Mouse (Mus musculus) cerebellum, adult 2 months (tissue): ENCODE data around the gene Tmem132c. TPM values are rescaled to one million over a fixed set of nuclear protein-coding genes. Genes with fewer than 3 reads are reported as not detected.

Source experiments
- DNase-seq, 2 experiments: peaks; one replicate each; pipeline ENCODE4 v3.0.0; 2021
- H3K27ac ChIP-seq: fragments of 200-500 bp; 2 replicates; pipeline ENCODE4 v1.5.1; 2012; ENCODE audit warnings: low read length, control low read depth, inconsistent platforms; ENCODE audit not compliant: insufficient read depth
- H3K27me3 ChIP-seq: fragments of 200-500 bp; 2 replicates; pipeline ENCODE4 v1.6.1; 2012; ENCODE audit warnings: inconsistent platforms, mild to moderate bottlenecking, low read length, moderate library complexity; ENCODE audit not compliant: control insufficient read depth, insufficient read depth
- H3K4me1 ChIP-seq: fragments of 200-500 bp; 2 replicates; pipeline ENCODE4 v1.6.1; 2011; ENCODE audit warnings: low read length; ENCODE audit not compliant: control insufficient read depth, insufficient read depth
- H3K4me3 ChIP-seq: fragments of 200-500 bp; replicated peaks from 2 replicates; pipeline ENCODE3; 2011; ENCODE audit warnings: mild to moderate bottlenecking, low read depth, low read length, control low read depth; ENCODE audit not compliant: insufficient read depth
- CTCF ChIP-seq: fragments of 200-500 bp; IDR thresholded peaks from 2 replicates; pipeline ENCODE4 v1.5.1; 2011; ENCODE audit warnings: low read depth, mild to moderate bottlenecking, control low read depth, low read length, moderate library complexity, borderline replicate concordance; ENCODE audit not compliant: insufficient read depth
- POLR2A ChIP-seq: fragments of 200-500 bp; IDR thresholded peaks from 2 replicates; pipeline ENCODE4 v1.6.1; 2011; ENCODE audit warnings: low read length, control low read depth, borderline replicate concordance; ENCODE audit not compliant: insufficient read depth
- WGBS: fragments of 180-500 bp; shearing (Covaris S2); methylation state at CpG from one replicate; pipeline ENCODE4 v1.1.7; 2018; 5-methylcytosine and 5-hydroxymethylcytosine counted together
- polyA plus RNA-seq: library from polyadenylated mRNA; depleted of rRNA; stranded (reverse); fragments of >200 nt; gene quantifications from 2 replicates; pipeline ENCODE4 v1.2.3, GENCODE M21; 2012

The Tmem132c gene
- polyA plus RNA-seq, 1 experiment = 14.0 TPM

- DNase-seq = no peak
- WGBS = 28% methylated on average over 7 of the region's 7 CpGs
- Histone ChIP-seq H3K4me1 (0 out of 2 replicates have a peak, but pooled peaks cover 2% of the 10 kb centered on the region), H3K27ac (no peak overlapping the region), H3K27me3 (no peaks in the 10 kb centered on the region; the same call in 1 of the 2 replicates), H3K4me3 (no peak overlapping the region)
- TF ChIP-seq POLR2A = no peak
- TF ChIP-seq CTCF = no peak
Measured at GRCm38 (mm10) chr5:127234715-127235114, 6.9 kb upstream of the Tmem132c start.

GRCm38 (mm10) chr5:127235203-127235602 lies 6.4 kb upstream of the Tmem132c start:
- TF ChIP-seq CTCF (peak; percentile 93), POLR2A (no peak)
- WGBS = 11% methylated on average over 11 of the region's 11 CpGs
- Histone ChIP-seq H3K4me3 (no peak overlapping the region), H3K27ac (no peak overlapping the region), H3K4me1 (0 out of 2 replicates have a peak, but pooled peaks cover 2% of the 10 kb centered on the region), H3K27me3 (no peaks in the 10 kb centered on the region; the same call in 1 of the 2 replicates)
- peak; percentile 76 to 89 for DNase-seq

DNA sequence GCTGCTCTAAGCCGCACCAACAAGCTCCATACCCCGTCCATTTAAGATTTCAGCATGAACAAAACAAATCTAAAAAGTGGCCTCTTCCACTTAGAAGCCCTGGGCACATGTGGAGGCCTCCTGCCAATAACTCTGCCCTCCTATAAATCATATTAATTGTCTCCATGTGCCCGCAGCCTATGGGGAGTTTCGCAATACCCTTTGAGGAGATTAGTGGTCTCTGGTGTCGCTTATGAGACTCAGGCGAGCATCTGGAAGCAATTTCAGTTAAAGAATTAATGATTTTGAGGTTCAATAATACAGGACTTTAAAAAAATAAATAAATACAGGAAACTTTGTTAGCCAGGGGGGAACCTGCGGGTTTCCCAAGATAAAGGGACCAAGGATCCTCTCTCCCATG lies 1.9 kb upstream of the Tmem132c start:
- Histone ChIP-seq H3K4me1 (0 out of 2 replicates have a peak, but pooled peaks cover 2% of the 10 kb centered on the region), H3K27me3 (peaks cover 1% of the 10 kb centered on the region; the same call in 1 of the 2 replicates), H3K27ac (no peak overlapping the region), H3K4me3 (no peak overlapping the region)
- 90% methylated on average over 7 of the region's 7 CpGs for WGBS
- no peak for DNase-seq
- TF ChIP-seq CTCF (no peak), POLR2A (no peak)

GRCm38 (mm10) chr5:127240646-127241045 lies 962 bp upstream of the Tmem132c start:
- no peak overlapping the region for H3K4me3 ChIP-seq

GRCm38 (mm10) chr5:127241925-127242762 lies 536 bp downstream of the Tmem132c start:
- peak; percentile 40 to 61 for DNase-seq
- 0 out of 2 replicates have a peak overlapping the region, but pooled peaks have one; percentile 5 for H3K27ac ChIP-seq
- under 1% methylated on average over 65 of the region's 73 CpGs for WGBS
- peak overlapping the region; percentile 85 for H3K4me3 ChIP-seq
- H3K27me3 ChIP-seq = peaks cover 1% of the 10 kb centered on the region; the same call in 1 of the 2 replicates
- H3K4me1 ChIP-seq = no peaks in the 10 kb centered on the region
- TF ChIP-seq POLR2A = no peak
- TF ChIP-seq CTCF = no peak

More at GRCm38 (mm10) chr5:127240646-127241045, 962 bp upstream of the Tmem132c start:
- 68% methylated on average over 4 of the region's 4 CpGs for WGBS
- no peak for TF ChIP-seq CTCF
- no peak for TF ChIP-seq POLR2A
- Histone ChIP-seq H3K27me3 (peaks cover 1% of the 10 kb centered on the region; the same call in 1 of the 2 replicates), H3K4me1 (0 out of 2 replicates have a peak, but pooled peaks cover under 1% of the 10 kb centered on the region), H3K27ac (no peak overlapping the region)
- DNase-seq = no peak

DNA sequence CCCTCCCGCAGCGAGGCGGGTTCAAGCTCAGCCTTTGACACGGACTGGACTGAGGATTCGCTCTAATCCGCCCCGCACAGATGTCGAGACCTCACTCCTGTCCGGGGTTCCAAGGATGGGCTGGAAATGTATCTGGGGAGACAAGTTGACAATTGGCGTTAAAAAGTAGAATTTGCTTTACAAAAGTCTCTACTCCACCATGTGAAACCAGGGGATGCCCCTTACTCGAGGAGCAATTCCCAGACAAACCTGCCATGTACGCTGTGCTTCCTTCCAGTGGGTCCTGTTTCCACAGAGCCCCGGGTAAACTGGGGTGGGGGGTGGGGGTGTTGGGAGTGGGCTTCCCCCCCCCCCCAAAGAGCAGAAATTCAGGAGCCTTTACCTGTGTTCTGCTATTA lies 1.2 kb downstream of the Tmem132c start:
- TF ChIP-seq CTCF (no peak), POLR2A (no peak)
- Histone ChIP-seq H3K27me3 (peaks cover 1% of the 10 kb centered on the region; the same call in 1 of the 2 replicates), H3K4me1 (no peaks in the 10 kb centered on the region), H3K27ac (peak overlapping the region; percentile 5; the same call in 1 of the 2 replicates), H3K4me3 (peak overlapping the region; percentile 85)
- DNase-seq = no peak
- 2% methylated on average over 13 of the region's 13 CpGs for WGBS

- TF ChIP-seq POLR2A (no peak), CTCF (no peak)
- H3K27ac ChIP-seq = no peak overlapping the region; the same call in 1 of the 2 replicates
- H3K27me3 ChIP-seq = peaks cover 1% of the 10 kb centered on the region; the same call in 1 of the 2 replicates
- DNase-seq = peak; percentile 38 to 52
- peak overlapping the region; percentile 85 for H3K4me3 ChIP-seq
- no peaks in the 10 kb centered on the region for H3K4me1 ChIP-seq
- WGBS = 2% methylated on average over 16 of the region's 16 CpGs
Measured at GRCm38 (mm10) chr5:127243209-127243608, 1.6 kb downstream of the Tmem132c start.
